Mouse (Mus musculus) olfactory bulb, adult 2 months (tissue): ENCODE measurements around the gene Fryl.

Source experiments
- CTCF ChIP-seq: fragments of 200-500 bp; IDR thresholded peaks from 2 replicates; pipeline ENCODE4 v1.5.1; 2012; ENCODE audit warnings: low read depth, mild to moderate bottlenecking, low read length, moderate library complexity; ENCODE audit not compliant: insufficient read depth
- POLR2A ChIP-seq: fragments of 200-500 bp; IDR thresholded peaks from 2 replicates; pipeline ENCODE4 v1.6.1; 2012; ENCODE audit warnings: mild to moderate bottlenecking, low read depth, low read length, moderate library complexity; ENCODE audit not compliant: insufficient read depth

GRCm38 (mm10) chr5:73206722-73207121 is 49.7 kb downstream of the Fryl start:
- TF ChIP-seq CTCF (no peak), POLR2A (no peak)
